Mouse (Mus musculus): ENCODE measurements around the gene Med9.

- TF ChIP-seq CTCF (IDR thresholded peaks at IDR 0.05; ENCODE audit: control insufficient read depth, insufficient read depth, insufficient read length) = no peak
- no peak for TF ChIP-seq MAX (IDR thresholded peaks at IDR 0.05)
- TF ChIP-seq USF1 (IDR thresholded peaks at IDR 0.05; ENCODE audit: low read depth) = no peak
- TF ChIP-seq MYOG (IDR thresholded peaks at IDR 0.05; ENCODE audit: control insufficient read depth, extremely low read depth, insufficient read length) = no peak
- TF ChIP-seq CEBPB (IDR thresholded peaks at IDR 0.05; ENCODE audit: low read depth) = no peak
Observed at GRCm38 (mm10) chr11:59967765-59968164, 19.8 kb downstream of the Med9 start.
